Mouse (Mus musculus): Measurements from ENCODE around the gene Napepld. TPM values are rescaled to one million over a fixed set of nuclear protein-coding genes. Genes with fewer than 3 reads are reported as not detected.
"Not testable (repeated sequence)": the region's sequence is repeated elsewhere in the genome, so short reads cannot be mapped to it uniquely, and the experiment has no call there.

Gene Napepld
- polyA plus RNA-seq, 1 experiment = 0.75 TPM

GRCm38 (mm10) chr5:21712127-21712715 is 11.0 kb upstream of the Napepld start:
- 81% methylated on average over 13 of the region's 13 CpGs for WGBS
- no peak for DNase-seq (ENCODE audit: low read depth in 1 of 2, low spot score in 2 of 2)
- Histone ChIP-seq H3K4me1 (ENCODE audit: control insufficient read depth, insufficient read depth, insufficient read length) (no peaks in the 10 kb centered on the region), H3K36me3 (ENCODE audit: control insufficient read depth, insufficient read depth, low read length) (no peaks in the 10 kb centered on the region), H3K27ac (ENCODE audit: insufficient read depth, low read length) (no peak overlapping the region), H3K4me3 (ENCODE audit: extremely low read depth, insufficient read depth, insufficient read length) (no peak overlapping the region), H3K27me3 (ENCODE audit: control insufficient read depth, insufficient read depth, low read length) (no peaks in the 10 kb centered on the region; the same call in 1 of the 2 replicates)
- TF ChIP-seq CTCF (IDR thresholded peaks at IDR 0.05; ENCODE audit: extremely low read depth, insufficient read depth, insufficient read length, insufficient replicate concordance) (no peak), POLR2A (IDR thresholded peaks at IDR 0.05; ENCODE audit: low read depth, low read length) (no peak)

DNA sequence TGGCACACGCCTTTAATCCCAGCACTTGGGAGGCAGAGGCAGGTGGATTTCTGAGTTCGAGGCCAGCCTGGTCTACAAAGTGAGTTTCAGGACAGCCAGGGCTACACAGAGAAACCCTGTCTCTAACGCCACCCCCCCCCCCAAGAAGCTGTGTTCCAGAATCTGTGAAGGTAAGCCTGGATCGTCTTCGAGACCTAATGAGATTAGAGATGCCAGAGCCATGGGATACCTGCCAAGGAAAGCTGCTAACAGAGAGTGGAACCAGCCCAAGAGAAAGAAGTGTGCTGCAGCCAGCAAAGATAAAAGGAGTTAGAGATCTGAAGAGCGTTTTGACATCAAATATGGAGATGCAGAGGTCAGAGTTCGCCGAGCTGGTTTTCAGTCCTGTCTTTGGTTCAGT is 6.8 kb upstream of the Napepld start:
- not testable (repeated sequence) for H3K4me1 ChIP-seq (ENCODE audit: control insufficient read depth, insufficient read depth, insufficient read length); H3K36me3 ChIP-seq (ENCODE audit: control insufficient read depth, insufficient read depth, low read length); H3K27ac ChIP-seq (ENCODE audit: insufficient read depth, low read length); H3K27me3 ChIP-seq (ENCODE audit: control insufficient read depth, insufficient read depth, low read length); DNase-seq (ENCODE audit: low read depth in 1 of 2, low spot score in 2 of 2); H3K4me3 ChIP-seq (ENCODE audit: extremely low read depth, insufficient read depth, insufficient read length)
- 90% methylated on average over 8 of the region's 8 CpGs for WGBS

- no peak for TF ChIP-seq POLR2A (IDR thresholded peaks at IDR 0.05; ENCODE audit: low read depth, low read length)
- TF ChIP-seq CTCF (IDR thresholded peaks at IDR 0.05; ENCODE audit: extremely low read depth, insufficient read depth, insufficient read length, insufficient replicate concordance) = no peak
- Histone ChIP-seq H3K4me3 (ENCODE audit: extremely low read depth, insufficient read depth, insufficient read length) (no peak overlapping the region), H3K36me3 (ENCODE audit: control insufficient read depth, insufficient read depth, low read length) (no peaks in the 10 kb centered on the region), H3K27me3 (ENCODE audit: control insufficient read depth, insufficient read depth, low read length) (no peaks in the 10 kb centered on the region), H3K27ac (ENCODE audit: insufficient read depth, low read length) (no peak overlapping the region), H3K4me1 (ENCODE audit: control insufficient read depth, insufficient read depth, insufficient read length) (no peaks in the 10 kb centered on the region)
- 95% methylated on average over 4 of the region's 4 CpGs for WGBS
- no peak for DNase-seq (ENCODE audit: low read depth in 1 of 2, low spot score in 2 of 2)
Observed at GRCm38 (mm10) chr5:21706546-21706945, 5.3 kb upstream of the Napepld start.

GRCm38 (mm10) chr5:21703708-21704107 is 2.5 kb upstream of the Napepld start:
- Histone ChIP-seq H3K4me1 (ENCODE audit: control insufficient read depth, insufficient read depth, insufficient read length) (no peaks in the 10 kb centered on the region), H3K27ac (ENCODE audit: insufficient read depth, low read length) (no peak overlapping the region), H3K27me3 (ENCODE audit: control insufficient read depth, insufficient read depth, low read length) (no peaks in the 10 kb centered on the region), H3K36me3 (ENCODE audit: control insufficient read depth, insufficient read depth, low read length) (no peaks in the 10 kb centered on the region), H3K4me3 (ENCODE audit: extremely low read depth, insufficient read depth, insufficient read length) (no peak overlapping the region)
- DNase-seq (ENCODE audit: low read depth in 1 of 2, low spot score in 2 of 2) = no peak
- TF ChIP-seq CTCF (IDR thresholded peaks at IDR 0.05; ENCODE audit: extremely low read depth, insufficient read depth, insufficient read length, insufficient replicate concordance) = no peak
- TF ChIP-seq POLR2A (IDR thresholded peaks at IDR 0.05; ENCODE audit: low read depth, low read length) = no peak
- WGBS = 84% methylated on average over 3 of the region's 3 CpGs

GRCm38 (mm10) chr5:21702873-21703475 is 1.8 kb upstream of the Napepld start:
- no peaks in the 10 kb centered on the region for H3K27me3 ChIP-seq (ENCODE audit: control insufficient read depth, insufficient read depth, low read length)
- WGBS = 91% methylated on average over 6 of the region's 6 CpGs
- H3K4me3 ChIP-seq (ENCODE audit: extremely low read depth, insufficient read depth, insufficient read length) = no peak overlapping the region
- TF ChIP-seq CTCF (IDR thresholded peaks at IDR 0.05; ENCODE audit: extremely low read depth, insufficient read depth, insufficient read length, insufficient replicate concordance) (no peak), POLR2A (IDR thresholded peaks at IDR 0.05; ENCODE audit: low read depth, low read length) (no peak)
- H3K4me1 ChIP-seq (ENCODE audit: control insufficient read depth, insufficient read depth, insufficient read length) = no peaks in the 10 kb centered on the region
- no peak overlapping the region for H3K27ac ChIP-seq (ENCODE audit: insufficient read depth, low read length)
- DNase-seq (ENCODE audit: low read depth in 1 of 2, low spot score in 2 of 2) = no peak
- H3K36me3 ChIP-seq (ENCODE audit: control insufficient read depth, insufficient read depth, low read length) = no peaks in the 10 kb centered on the region

DNA sequence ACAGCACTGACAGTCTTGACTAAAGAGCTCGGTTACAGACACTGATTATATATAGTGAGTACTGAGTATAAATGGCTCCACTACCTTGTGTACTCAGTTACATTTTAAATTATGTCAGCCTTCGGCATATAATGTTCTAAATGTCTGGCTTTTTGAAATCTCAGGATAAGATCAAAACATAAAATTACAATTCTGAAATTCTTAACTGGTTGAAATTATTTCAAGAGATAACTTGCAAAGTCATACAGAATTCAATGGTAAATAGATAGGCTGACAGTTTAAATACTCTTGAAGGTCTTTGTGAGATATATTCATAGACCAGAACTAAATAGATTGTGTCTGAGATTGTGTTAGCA is 791 bp upstream of the Napepld start:
- no peak for TF ChIP-seq POLR2A (IDR thresholded peaks at IDR 0.05; ENCODE audit: low read depth, low read length)
- TF ChIP-seq CTCF (IDR thresholded peaks at IDR 0.05; ENCODE audit: extremely low read depth, insufficient read depth, insufficient read length, insufficient replicate concordance) = no peak

GRCm38 (mm10) chr5:21700934-21701333 is 262 bp downstream of the Napepld start:
- DNase-seq (ENCODE audit: low read depth in 1 of 2, low spot score in 2 of 2) = no peak
- WGBS = under 1% methylated on average over 22 of the region's 22 CpGs
- Histone ChIP-seq H3K4me3 (ENCODE audit: extremely low read depth, insufficient read depth, insufficient read length) (peak overlapping the region; percentile 76), H3K36me3 (ENCODE audit: control insufficient read depth, insufficient read depth, low read length) (no peaks in the 10 kb centered on the region), H3K27ac (ENCODE audit: insufficient read depth, low read length) (no peak overlapping the region), H3K27me3 (ENCODE audit: control insufficient read depth, insufficient read depth, low read length) (no peaks in the 10 kb centered on the region), H3K4me1 (ENCODE audit: control insufficient read depth, insufficient read depth, insufficient read length) (no peaks in the 10 kb centered on the region)
- no peak for TF ChIP-seq POLR2A (IDR thresholded peaks at IDR 0.05; ENCODE audit: low read depth, low read length)
- no peak for TF ChIP-seq CTCF (IDR thresholded peaks at IDR 0.05; ENCODE audit: extremely low read depth, insufficient read depth, insufficient read length, insufficient replicate concordance)

More for the DNA sequence above, 791 bp upstream of the Napepld start:
- peak overlapping the region; percentile 92 for H3K4me3 ChIP-seq (ENCODE audit: extremely low read depth, insufficient read depth, insufficient read length)
- H3K27me3 ChIP-seq (ENCODE audit: control insufficient read depth, insufficient read depth, low read length) = no peaks in the 10 kb centered on the region
- WGBS = 58% methylated on average over 2 of the region's 2 CpGs
- H3K36me3 ChIP-seq (ENCODE audit: control insufficient read depth, insufficient read depth, low read length) = no peaks in the 10 kb centered on the region
- H3K27ac ChIP-seq (ENCODE audit: insufficient read depth, low read length) = peak overlapping the region; percentile 96
- no peaks in the 10 kb centered on the region for H3K4me1 ChIP-seq (ENCODE audit: control insufficient read depth, insufficient read depth, insufficient read length)
- no peak for DNase-seq (ENCODE audit: low read depth in 1 of 2, low spot score in 2 of 2)
